Mouse (Mus musculus): ENCODE measurements around the gene Anpep.

GRCm38 (mm10) chr7:79803887-79804286 lies 57.0 kb downstream of the Anpep start:
- no peak for TF ChIP-seq BHLHE40 (IDR thresholded peaks at IDR 0.05; ENCODE audit: borderline replicate concordance, low read depth, low read length)
- no peak for TF ChIP-seq NRF1 (IDR thresholded peaks at IDR 0.05; ENCODE audit: insufficient read depth, low read depth, low read length, poor library complexity, severe bottlenecking)
